Mouse (Mus musculus): Measurements from ENCODE around the gene Nasp. TPM values are rescaled to one million over a fixed set of nuclear protein-coding genes. Genes with fewer than 3 reads are reported as not detected.

Nasp gene
- polyA plus RNA-seq, 1 experiment, result 2.6 TPM

GRCm38 (mm10) chr4:116615237-116615636 is 12.5 kb downstream of the Nasp start:
- WGBS, result 92% methylated on average over 2 of the region's 2 CpGs
- no peaks in the 10 kb centered on the region for H3K27me3 ChIP-seq (ENCODE audit: control insufficient read depth, insufficient read depth, low read length)
- H3K27ac ChIP-seq (ENCODE audit: insufficient read depth, low read length), result no peak overlapping the region
- H3K4me3 ChIP-seq (ENCODE audit: extremely low read depth, insufficient read depth, insufficient read length), result no peak overlapping the region
- H3K4me1 ChIP-seq (ENCODE audit: control insufficient read depth, insufficient read depth, insufficient read length), result no peaks in the 10 kb centered on the region
- peaks cover 11% of the 10 kb centered on the region for H3K36me3 ChIP-seq (ENCODE audit: control insufficient read depth, insufficient read depth, low read length)
- no peak for DNase-seq (ENCODE audit: low read depth in 1 of 2, low spot score in 2 of 2)
- TF ChIP-seq POLR2A (IDR thresholded peaks at IDR 0.05; ENCODE audit: low read depth, low read length), result no peak
- no peak for TF ChIP-seq CTCF (IDR thresholded peaks at IDR 0.05; ENCODE audit: extremely low read depth, insufficient read depth, insufficient read length, insufficient replicate concordance)

- WGBS, result 94% methylated on average over 2 of the region's 2 CpGs
- no peaks in the 10 kb centered on the region for H3K27me3 ChIP-seq (ENCODE audit: control insufficient read depth, insufficient read depth, low read length)
- H3K36me3 ChIP-seq (ENCODE audit: control insufficient read depth, insufficient read depth, low read length), result peaks cover 11% of the 10 kb centered on the region
Measured at GRCm38 (mm10) chr4:116612621-116613020, 15.1 kb downstream of the Nasp start.

GRCm38 (mm10) chr4:116596978-116597881 is 30.5 kb downstream of the Nasp start:
- WGBS, result under 1% methylated on average over 50 of the region's 50 CpGs
- TF ChIP-seq POLR2A (IDR thresholded peaks at IDR 0.05; ENCODE audit: low read depth, low read length) (no peak), CTCF (IDR thresholded peaks at IDR 0.05; ENCODE audit: extremely low read depth, insufficient read depth, insufficient read length, insufficient replicate concordance) (no peak)
- Histone ChIP-seq H3K4me1 (ENCODE audit: control insufficient read depth, insufficient read depth, insufficient read length) (peaks cover 11% of the 10 kb centered on the region; the same call in 1 of the 2 replicates), H3K4me3 (ENCODE audit: extremely low read depth, insufficient read depth, insufficient read length) (peak overlapping the region; percentile 77), H3K36me3 (ENCODE audit: control insufficient read depth, insufficient read depth, low read length) (peaks cover 12% of the 10 kb centered on the region), H3K27ac (ENCODE audit: insufficient read depth, low read length) (peak overlapping the region; percentile 73), H3K27me3 (ENCODE audit: control insufficient read depth, insufficient read depth, low read length) (no peaks in the 10 kb centered on the region; the same call in 1 of the 2 replicates)
- peak; percentile 61 to 84 for DNase-seq (ENCODE audit: low read depth in 1 of 2, low spot score in 2 of 2)

More at GRCm38 (mm10) chr4:116612621-116613020, 15.1 kb downstream of the Nasp start:
- H3K27ac ChIP-seq (ENCODE audit: insufficient read depth, low read length), result no peak overlapping the region
- no peak overlapping the region for H3K4me3 ChIP-seq (ENCODE audit: extremely low read depth, insufficient read depth, insufficient read length)
- no peak for DNase-seq (ENCODE audit: low read depth in 1 of 2, low spot score in 2 of 2)
- no peak for TF ChIP-seq POLR2A (IDR thresholded peaks at IDR 0.05; ENCODE audit: low read depth, low read length)
- TF ChIP-seq CTCF (IDR thresholded peaks at IDR 0.05; ENCODE audit: extremely low read depth, insufficient read depth, insufficient read length, insufficient replicate concordance), result no peak
- no peaks in the 10 kb centered on the region for H3K4me1 ChIP-seq (ENCODE audit: control insufficient read depth, insufficient read depth, insufficient read length)

GRCm38 (mm10) chr4:116596379-116596778 is 31.4 kb downstream of the Nasp start, which contains the start of gene Ccdc17:
Gene Ccdc17 (plus strand): TSS chr4:116596654.
- TF ChIP-seq CTCF (IDR thresholded peaks at IDR 0.05; ENCODE audit: extremely low read depth, insufficient read depth, insufficient read length, insufficient replicate concordance) (no peak), POLR2A (IDR thresholded peaks at IDR 0.05; ENCODE audit: low read depth, low read length) (no peak)
- H3K27ac ChIP-seq (ENCODE audit: insufficient read depth, low read length), result peak within 1 kb of the TSS; percentile 73
- DNase-seq (ENCODE audit: low read depth in 1 of 2, low spot score in 2 of 2), result no peak
- H3K4me1 ChIP-seq (ENCODE audit: control insufficient read depth, insufficient read depth, insufficient read length), result peaks cover 11% of the 10 kb centered on the region; the same call in 1 of the 2 replicates
- H3K36me3 ChIP-seq (ENCODE audit: control insufficient read depth, insufficient read depth, low read length), result peaks cover 18% of the 10 kb centered on the region
- H3K27me3 ChIP-seq (ENCODE audit: control insufficient read depth, insufficient read depth, low read length), result no peaks in the 10 kb centered on the region; the same call in 1 of the 2 replicates
- WGBS, result 49% methylated on average over 5 of the region's 5 CpGs
- H3K4me3 ChIP-seq (ENCODE audit: extremely low read depth, insufficient read depth, insufficient read length), result peak within 1 kb of the TSS; percentile 77

GRCm38 (mm10) chr4:116595793-116596192 is 31.9 kb downstream of the Nasp start:
- WGBS, result 89% methylated on average over 8 of the region's 8 CpGs

GRCm38 (mm10) chr4:116558151-116558882 is 69.4 kb downstream of the Nasp start:
- peak overlapping the region; percentile 97; the same call in 1 of the 2 replicates for H3K27ac ChIP-seq (ENCODE audit: insufficient read depth, low read length)
- TF ChIP-seq POLR2A (IDR thresholded peaks at IDR 0.05; ENCODE audit: low read depth, low read length) (no peak), CTCF (IDR thresholded peaks at IDR 0.05; ENCODE audit: extremely low read depth, insufficient read depth, insufficient read length, insufficient replicate concordance) (no peak)

More at GRCm38 (mm10) chr4:116595793-116596192, 31.9 kb downstream of the Nasp start:
- no peak overlapping the region for H3K27ac ChIP-seq (ENCODE audit: insufficient read depth, low read length)
- H3K4me3 ChIP-seq (ENCODE audit: extremely low read depth, insufficient read depth, insufficient read length), result no peak overlapping the region
- H3K36me3 ChIP-seq (ENCODE audit: control insufficient read depth, insufficient read depth, low read length), result peaks cover 18% of the 10 kb centered on the region
- no peak for TF ChIP-seq CTCF (IDR thresholded peaks at IDR 0.05; ENCODE audit: extremely low read depth, insufficient read depth, insufficient read length, insufficient replicate concordance)
- TF ChIP-seq POLR2A (IDR thresholded peaks at IDR 0.05; ENCODE audit: low read depth, low read length), result no peak
- H3K27me3 ChIP-seq (ENCODE audit: control insufficient read depth, insufficient read depth, low read length), result no peaks in the 10 kb centered on the region; the same call in 1 of the 2 replicates
- DNase-seq (ENCODE audit: low read depth in 1 of 2, low spot score in 2 of 2), result no peak
- peaks cover 11% of the 10 kb centered on the region; the same call in 1 of the 2 replicates for H3K4me1 ChIP-seq (ENCODE audit: control insufficient read depth, insufficient read depth, insufficient read length)

More at GRCm38 (mm10) chr4:116558151-116558882, 69.4 kb downstream of the Nasp start:
- no peaks in the 10 kb centered on the region for H3K27me3 ChIP-seq (ENCODE audit: control insufficient read depth, insufficient read depth, low read length)
- WGBS, result 1% methylated on average over 15 of the region's 15 CpGs
- DNase-seq (ENCODE audit: low read depth in 1 of 2, low spot score in 2 of 2), result no peak
- no peaks in the 10 kb centered on the region for H3K36me3 ChIP-seq (ENCODE audit: control insufficient read depth, insufficient read depth, low read length)
- H3K4me1 ChIP-seq (ENCODE audit: control insufficient read depth, insufficient read depth, insufficient read length), result peaks cover 2% of the 10 kb centered on the region; the same call in 1 of the 2 replicates
- peak overlapping the region; percentile 97 for H3K4me3 ChIP-seq (ENCODE audit: extremely low read depth, insufficient read depth, insufficient read length)
